8 mouse cellular contexts compared by ENCODE assay signal in the genomic region with DNA sequence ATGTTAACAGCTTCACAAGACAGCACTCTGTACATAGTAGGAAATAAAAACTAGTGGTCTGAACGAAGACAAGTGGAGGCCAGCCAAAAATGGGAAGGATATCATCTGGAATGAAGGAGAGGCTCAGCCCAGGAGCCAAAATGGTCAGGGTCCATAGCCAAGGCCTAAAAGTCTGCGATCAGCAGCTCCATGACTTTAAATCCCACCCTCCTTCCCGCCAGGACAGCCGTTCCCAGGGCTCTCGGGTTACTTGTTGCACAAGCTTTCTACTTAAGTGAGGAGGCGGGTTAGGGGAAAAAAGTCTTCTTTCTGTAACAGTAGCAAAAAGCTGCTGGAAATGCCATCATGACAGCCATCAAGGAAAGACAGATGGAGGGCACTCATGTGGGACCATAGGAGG. TPM values are rescaled to one million over a fixed set of nuclear protein-coding genes. Genes with fewer than 3 reads are reported as not detected.
A peak's percentile ranks its signal among the peaks of the same experiment; 100 is the strongest.
DNase-seq lines count a peak whose midpoint lies in the region; ATAC-seq and TF ChIP-seq lines count a peak whose summit lies in the region.

No protein-coding gene starts in this region.

- peaks cover 3% of the 10 kb centered on the region; the same call in 1 of the 2 replicates for H3K4me1 ChIP-seq in kidney, adult 2 months (ENCODE audit: control insufficient read depth, insufficient read depth, low read length)
- 0 out of 2 replicates have a peak, but pooled peaks cover 3% of the 10 kb centered on the region for H3K4me1 ChIP-seq in kidney, embryonic 14.5 days (ENCODE audit: control insufficient read depth, insufficient read depth, low read length)
- H3K4me1 ChIP-seq in forebrain, embryonic 16.5 days (replicated peaks; ENCODE audit: control insufficient read depth, insufficient read depth, low read length) = no peaks in the 10 kb centered on the region
- H3K4me1 ChIP-seq in liver, postnatal 0 days (ENCODE audit: insufficient read depth) = no peaks in the 10 kb centered on the region

- H3K36me3 ChIP-seq in kidney, adult 2 months (ENCODE audit: control insufficient read depth, insufficient read depth, low read length) = peaks cover 19% of the 10 kb centered on the region
- peaks cover 99% of the 10 kb centered on the region for H3K36me3 ChIP-seq in kidney, embryonic 14.5 days (ENCODE audit: control insufficient read depth, insufficient read depth, low read length)
- peaks cover 36% of the 10 kb centered on the region for H3K36me3 ChIP-seq in forebrain, embryonic 16.5 days (ENCODE audit: control insufficient read depth, insufficient read depth)
- H3K36me3 ChIP-seq in liver, postnatal 0 days (replicated peaks; ENCODE audit: insufficient read depth, low read length) = peaks cover 90% of the 10 kb centered on the region

- 51% methylated on average over 6 of the region's 6 CpGs for WGBS in kidney, adult 2 months
- 37% methylated on average over 6 of the region's 6 CpGs for WGBS in kidney, embryonic 14.5 days
- WGBS in forebrain, embryonic 16.5 days = 66% methylated on average over 6 of the region's 6 CpGs
- 79% methylated on average over 6 of the region's 6 CpGs for WGBS in liver, postnatal 0 days (ENCODE audit: insufficient replicate concordance)

- 0 out of 2 replicates have a peak overlapping the region, but pooled peaks have one; percentile 7 for H3K9ac ChIP-seq in kidney, embryonic 14.5 days (ENCODE audit: low read depth, low read length)
- no peak overlapping the region for H3K9ac ChIP-seq in forebrain, embryonic 16.5 days (replicated peaks; ENCODE audit: low read depth, low read length)
- no peak overlapping the region for H3K9ac ChIP-seq in liver, postnatal 0 days (replicated peaks)

- no peak for TF ChIP-seq POLR2A in kidney, adult 2 months (IDR thresholded peaks at IDR 0.05; ENCODE audit: low read depth, low read length)

- H3K27ac ChIP-seq in kidney, adult 2 months (ENCODE audit: insufficient read depth, low read depth, low read length) = peak overlapping the region; percentile 13; the same call in 1 of the 2 replicates
- H3K27ac ChIP-seq in gastrocnemius, adult 2 months = peak overlapping the region; percentile 78
- H3K27ac ChIP-seq in kidney, embryonic 14.5 days (ENCODE audit: low read depth, low read length) = peak overlapping the region; percentile 24; the same call in 1 of the 2 replicates
- H3K27ac ChIP-seq in forebrain, embryonic 16.5 days (ENCODE audit: low read length) = no peak overlapping the region
- no peak overlapping the region for H3K27ac ChIP-seq in liver, postnatal 0 days (ENCODE audit: low read depth)

- TF ChIP-seq EP300 in liver, postnatal 0 days (IDR thresholded peaks at IDR 0.05; ENCODE audit: low read depth) = no peak

- ATAC-seq in kidney, embryonic 14.5 days (ENCODE audit: low FRiP score, low TSS enrichment) = no peak
- ATAC-seq in forebrain, embryonic 16.5 days = no peak
- no peak for ATAC-seq in liver, postnatal 0 days

- no peak overlapping the region for H3K4me3 ChIP-seq in kidney, adult 2 months (ENCODE audit: insufficient read depth, low read depth, low read length)
- peak overlapping the region; percentile 21; the same call in 1 of the 2 replicates for H3K4me3 ChIP-seq in gastrocnemius, adult 2 months
- H3K4me3 ChIP-seq in kidney, embryonic 14.5 days (ENCODE audit: low read length) = no peak overlapping the region
- H3K4me3 ChIP-seq in forebrain, embryonic 16.5 days (replicated peaks; ENCODE audit: low read length) = no peak overlapping the region
- no peak overlapping the region for H3K4me3 ChIP-seq in liver, postnatal 0 days (ENCODE audit: low read depth, low read length)

- no peaks in the 10 kb centered on the region for H3K9me3 ChIP-seq in kidney, embryonic 14.5 days (ENCODE audit: control insufficient read depth, low read length)
- no peaks in the 10 kb centered on the region for H3K9me3 ChIP-seq in forebrain, embryonic 16.5 days (ENCODE audit: control insufficient read depth, low read length)
- H3K9me3 ChIP-seq in liver, postnatal 0 days (ENCODE audit: low read length) = no peaks in the 10 kb centered on the region

- H3K4me2 ChIP-seq in kidney, embryonic 14.5 days (replicated peaks; ENCODE audit: low read depth, low read length) = no peak overlapping the region
- no peak overlapping the region for H3K4me2 ChIP-seq in forebrain, embryonic 16.5 days (ENCODE audit: low read length)
- no peak overlapping the region for H3K4me2 ChIP-seq in liver, postnatal 0 days (ENCODE audit: low read depth, low read length)

- no peaks in the 10 kb centered on the region for H3K27me3 ChIP-seq in kidney, adult 2 months (replicated peaks; ENCODE audit: control insufficient read depth, insufficient read depth, low read length)
- H3K27me3 ChIP-seq in kidney, embryonic 14.5 days (ENCODE audit: control insufficient read depth, insufficient read depth, low read length) = no peaks in the 10 kb centered on the region
- no peaks in the 10 kb centered on the region for H3K27me3 ChIP-seq in forebrain, embryonic 16.5 days (replicated peaks; ENCODE audit: control insufficient read depth, insufficient read depth, low read length)
- no peaks in the 10 kb centered on the region for H3K27me3 ChIP-seq in liver, postnatal 0 days (ENCODE audit: insufficient read depth, low read length)

- intact Hi-C loops in gastrocnemius, adult 2 months (cut with DNase I) = loop anchor here (1.0 to 5.0 kb wide), 3 partner anchors 47 to 172 kb away; a partner anchor contains a TSS

- peak; percentile 33 for DNase-seq in kidney, adult 2 months
- no peak for DNase-seq in kidney, adult 18-20 months
- peak; percentile 76 for DNase-seq in gastrocnemius, adult 2 months
- DNase-seq in skeletal muscle tissue, adult 2 months (ENCODE audit: low read depth, low spot score) = peak; percentile 61
- no peak for DNase-seq in right cerebral cortex, postnatal 10 days (ENCODE audit: low spot score in 2 of 2)
- DNase-seq in liver, postnatal 0 days = no peak

- no peak for TF ChIP-seq CTCF in kidney, adult 2 months (conservative IDR thresholded peaks at IDR 0.05; ENCODE audit: insufficient read depth, insufficient read length, low read depth, low read length)
- no peak for TF ChIP-seq CTCF in gastrocnemius, adult 2 months (IDR thresholded peaks at IDR 0.05)
- TF ChIP-seq CTCF in liver, postnatal 0 days (IDR thresholded peaks at IDR 0.05; ENCODE audit: low read depth) = no peak

RNA-seq across cellular contexts. Expression of a gene that starts 19.8 kb away (rescaled TPM):
- 1.3 TPM in 2 replicates for polyA plus RNA-seq in kidney, adult 2 months (2012; rRNA removed)
- under 1 TPM; 0.25 to 0.61 TPM for total RNA-seq in gastrocnemius, adult 2 months (2021)
- 0.10 TPM in 1 of 2 replicates, not detected in the other for polyA plus RNA-seq in kidney, embryonic 14.5 days (2014; fragmentation: Nextera tagmentation; extraction: Ambion mirVana)
- 0.20 TPM in 1 of 2 replicates, not detected in the other for polyA plus RNA-seq in forebrain, embryonic 16.5 days (2015; fragmentation: Nextera tagmentation; extraction: Ambion mirVana)
- polyA plus RNA-seq in liver, postnatal 0 days (2015; fragmentation: Nextera tagmentation; extraction: Ambion mirVana) = not detected in 2 replicates

RNA-seq across cellular contexts. Expression of a gene that starts 42.5 kb away (rescaled TPM):
- 12.0 and 16.9 TPM in 2 replicates for polyA plus RNA-seq in kidney, adult 2 months (2012; rRNA removed)
- 10 to 100 TPM; 10.7 to 14.8 TPM for total RNA-seq in gastrocnemius, adult 2 months (2021)
- polyA plus RNA-seq in kidney, embryonic 14.5 days (2014; fragmentation: Nextera tagmentation; extraction: Ambion mirVana) = 15.9 and 16.9 TPM in 2 replicates
- 5.5 TPM in 2 replicates for polyA plus RNA-seq in forebrain, embryonic 16.5 days (2015; fragmentation: Nextera tagmentation; extraction: Ambion mirVana)
- polyA plus RNA-seq in liver, postnatal 0 days (2015; fragmentation: Nextera tagmentation; extraction: Ambion mirVana) = 0.20 and 0.26 TPM in 2 replicates

Comparison
In these comparisons a context has a peak if more than half of its experiments do, and no peak if none do; other contexts are left out.
1. DNase-seq: peak in kidney, adult 2 months (single experiment), gastrocnemius, adult 2 months (single experiment) and skeletal muscle tissue, adult 2 months (single experiment); none in kidney, adult 18-20 months (single experiment), right cerebral cortex, postnatal 10 days (0 of 2) and liver, postnatal 0 days (single experiment).
2. H3K27ac ChIP-seq: peak in kidney, adult 2 months (single experiment), gastrocnemius, adult 2 months (single experiment) and kidney, embryonic 14.5 days (single experiment); none in forebrain, embryonic 16.5 days (single experiment) and liver, postnatal 0 days (single experiment).